Mouse (Mus musculus): ENCODE measurements around the gene Birc7. TPM values are rescaled to one million over a fixed set of nuclear protein-coding genes. Genes with fewer than 3 reads are reported as not detected.

Gene Birc7
- polyA plus RNA-seq, 1 experiment, result 0.23 TPM

DNA sequence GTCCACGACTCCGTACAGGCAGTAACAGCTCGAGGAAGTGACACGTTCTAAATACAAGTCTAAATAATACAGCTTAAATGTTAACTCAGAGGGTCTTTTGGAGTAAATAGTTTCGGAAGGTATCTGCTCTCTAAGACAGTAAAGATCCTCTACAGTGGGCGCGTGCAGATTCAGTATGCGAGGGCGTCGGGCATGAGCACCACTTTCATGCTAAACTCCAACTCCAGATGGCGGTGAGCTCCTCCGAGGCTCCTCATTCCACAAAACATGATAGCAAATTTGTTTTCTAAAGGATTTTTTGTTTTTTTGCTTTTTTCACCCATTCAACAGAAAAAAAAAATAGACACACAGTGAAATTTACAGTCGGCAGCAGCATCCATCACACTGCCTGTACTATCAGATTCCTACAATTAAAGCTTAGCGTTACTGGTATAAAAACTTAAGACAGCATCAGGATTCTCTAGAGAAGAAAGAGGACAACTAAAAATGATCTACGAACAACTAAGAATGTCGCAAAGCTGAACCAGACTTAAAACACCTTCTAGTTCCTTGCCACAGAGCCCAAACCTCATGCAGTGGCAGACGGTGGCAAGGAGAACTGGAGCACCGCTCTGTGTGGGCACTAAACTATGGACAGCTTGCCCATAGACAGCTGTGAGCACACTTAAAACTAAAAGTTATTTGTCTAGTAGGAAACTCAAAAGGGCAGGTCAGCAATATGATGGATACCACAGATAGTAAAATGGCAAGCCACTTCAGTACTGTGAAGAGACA lies 24.2 kb upstream of the Birc7 start:
- TF ChIP-seq CTCF (IDR thresholded peaks at IDR 0.05; ENCODE audit: extremely low read depth, insufficient read depth, low read length) (no peak), POLR2A (IDR thresholded peaks at IDR 0.05; ENCODE audit: extremely low read depth, insufficient read depth, low read length) (no peak)
- Histone ChIP-seq H3K4me3 (ENCODE audit: insufficient read depth, low read length) (no peak overlapping the region), H3K27ac (ENCODE audit: insufficient read depth, low read length) (no peak overlapping the region), H3K4me1 (ENCODE audit: control insufficient read depth, insufficient read depth, low read length) (peaks cover 10% of the 10 kb centered on the region)

DNA sequence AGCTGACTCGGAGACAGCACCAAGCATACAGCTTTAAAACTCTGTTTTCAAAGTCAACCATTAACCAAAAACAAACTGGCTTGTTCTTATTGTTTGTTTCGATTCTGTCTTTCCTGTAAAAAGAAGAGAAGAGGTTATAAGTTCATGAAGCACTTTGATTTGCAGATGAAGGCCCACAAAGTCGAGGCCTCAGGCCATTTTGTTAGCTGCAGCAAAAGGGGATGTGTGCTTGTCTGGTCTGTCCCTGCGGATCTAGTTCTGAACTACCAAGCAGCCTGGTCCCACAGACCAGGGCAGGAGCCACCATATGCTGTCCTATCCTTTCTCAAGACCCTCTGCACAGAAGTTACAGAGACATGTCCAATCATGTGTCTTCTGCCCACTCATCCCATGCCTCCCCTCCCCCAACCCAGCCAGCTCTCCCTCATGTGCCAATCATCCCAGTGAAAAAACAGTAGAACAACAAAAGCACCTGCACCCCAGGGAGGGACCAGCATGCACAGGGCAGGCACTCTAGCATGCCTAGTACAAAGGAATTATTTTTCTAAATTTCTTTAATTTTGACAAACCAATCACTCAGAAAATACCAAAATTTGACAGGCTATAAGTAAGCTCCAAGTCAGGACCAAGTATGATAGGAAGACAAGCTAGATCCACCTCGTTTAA lies 23.1 kb upstream of the Birc7 start:
- no peak for TF ChIP-seq POLR2A (IDR thresholded peaks at IDR 0.05; ENCODE audit: extremely low read depth, insufficient read depth, low read length)
- TF ChIP-seq CTCF (IDR thresholded peaks at IDR 0.05; ENCODE audit: extremely low read depth, insufficient read depth, low read length), result no peak
- Histone ChIP-seq H3K4me3 (ENCODE audit: insufficient read depth, low read length) (no peak overlapping the region), H3K27ac (ENCODE audit: insufficient read depth, low read length) (no peak overlapping the region), H3K4me1 (ENCODE audit: control insufficient read depth, insufficient read depth, low read length) (peaks cover 15% of the 10 kb centered on the region)

DNA sequence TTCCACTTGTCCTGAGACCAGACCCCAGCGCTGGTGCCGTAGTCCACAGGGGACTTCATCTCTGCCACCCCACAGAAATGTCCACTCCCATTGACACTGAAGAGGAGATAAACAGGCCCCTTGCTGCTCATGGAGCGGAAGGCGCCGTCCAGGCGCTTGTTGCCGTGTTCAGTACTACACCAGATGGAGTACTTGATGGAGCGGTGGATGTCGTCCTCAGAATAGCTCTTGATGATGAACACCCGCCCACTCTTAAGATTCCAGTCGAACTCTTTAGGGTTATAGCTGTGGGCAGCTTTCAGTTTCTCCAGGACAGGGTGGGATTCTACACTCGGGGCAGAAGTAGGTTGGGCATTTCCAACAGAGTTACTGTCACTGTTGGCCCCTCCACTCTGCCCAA lies 17.9 kb upstream of the Birc7 start:
- no peak overlapping the region for H3K4me3 ChIP-seq (ENCODE audit: insufficient read depth, low read length)
- no peak for TF ChIP-seq POLR2A (IDR thresholded peaks at IDR 0.05; ENCODE audit: extremely low read depth, insufficient read depth, low read length)
- no peak for TF ChIP-seq CTCF (IDR thresholded peaks at IDR 0.05; ENCODE audit: extremely low read depth, insufficient read depth, low read length)
- H3K4me1 ChIP-seq (ENCODE audit: control insufficient read depth, insufficient read depth, low read length), result peaks cover 12% of the 10 kb centered on the region
- no peak overlapping the region for H3K27ac ChIP-seq (ENCODE audit: insufficient read depth, low read length)

DNA sequence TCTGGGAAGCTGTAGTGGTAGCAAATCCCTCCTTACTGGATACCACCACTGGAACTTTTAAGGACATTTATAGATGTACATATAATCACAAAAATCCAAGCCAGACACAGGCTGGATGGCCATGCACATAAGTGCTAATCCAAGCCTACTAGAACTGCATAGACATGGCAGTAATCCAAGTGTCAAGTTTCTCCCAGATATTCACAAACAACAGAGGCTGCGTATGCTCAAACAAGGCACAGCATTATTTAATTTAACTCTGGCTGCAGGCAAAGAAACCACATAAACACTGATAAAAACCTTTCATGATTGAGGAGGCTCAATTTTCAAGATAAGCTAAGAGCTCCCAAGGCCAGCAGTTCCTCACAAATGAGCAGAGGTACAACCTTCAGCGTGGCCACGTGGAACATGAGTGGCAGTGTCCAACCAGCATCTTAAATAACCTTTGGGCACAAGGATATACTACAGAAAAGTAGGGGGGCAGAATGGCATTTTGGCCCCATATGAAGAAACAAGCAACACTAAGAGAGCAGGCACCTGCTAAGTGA lies 12.9 kb upstream of the Birc7 start:
- no peak for TF ChIP-seq POLR2A (IDR thresholded peaks at IDR 0.05; ENCODE audit: extremely low read depth, insufficient read depth, low read length)
- no peak for TF ChIP-seq CTCF (IDR thresholded peaks at IDR 0.05; ENCODE audit: extremely low read depth, insufficient read depth, low read length)
- Histone ChIP-seq H3K4me1 (ENCODE audit: control insufficient read depth, insufficient read depth, low read length) (peaks cover 7% of the 10 kb centered on the region), H3K27ac (ENCODE audit: insufficient read depth, low read length) (no peak overlapping the region)

DNA sequence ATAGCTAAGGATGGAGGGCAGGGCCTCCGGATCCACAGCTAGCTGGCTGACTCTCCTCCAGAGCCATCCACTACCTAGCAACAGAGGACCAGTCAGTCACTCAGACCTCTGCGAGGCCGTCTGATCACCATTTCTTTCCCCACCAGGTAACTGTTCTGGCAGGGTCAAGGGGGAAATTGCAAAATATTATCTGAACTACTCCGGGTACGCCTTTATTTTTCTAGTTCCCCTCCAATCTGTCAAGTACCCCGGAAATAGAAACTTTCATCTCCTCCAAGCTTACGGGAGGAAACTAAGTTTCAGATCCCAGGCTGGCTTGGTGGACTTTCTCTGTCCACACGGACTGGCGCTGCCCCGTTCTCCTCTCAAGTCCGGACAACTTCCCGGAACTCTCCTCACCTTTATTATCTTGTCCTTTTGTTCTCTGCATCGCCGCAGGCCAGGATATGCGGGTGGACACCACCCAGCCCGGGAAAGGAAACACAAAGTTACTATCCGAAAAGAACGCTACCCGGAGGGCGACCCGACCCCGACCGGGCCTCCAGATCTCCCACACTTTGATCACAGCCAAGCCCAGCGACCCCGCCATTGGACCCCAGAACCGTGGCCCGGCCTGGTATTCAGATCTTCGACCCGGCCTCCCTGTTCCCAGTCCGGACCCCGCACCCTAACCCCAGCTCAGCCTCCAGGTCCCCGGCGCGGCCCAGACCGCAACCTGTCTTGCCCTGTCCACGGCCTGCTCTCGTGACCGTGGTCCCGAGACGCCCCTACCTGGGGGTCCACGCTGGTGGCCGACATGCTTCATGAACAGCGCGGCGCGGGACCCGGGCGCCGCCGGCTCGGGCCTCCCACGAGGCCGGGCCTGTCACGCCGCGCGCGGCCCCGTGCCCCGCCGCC lies 8.7 kb upstream of the Birc7 start:
- H3K4me3 ChIP-seq (ENCODE audit: insufficient read depth, low read length), result peak overlapping the region; percentile 96
- TF ChIP-seq POLR2A (IDR thresholded peaks at IDR 0.05; ENCODE audit: extremely low read depth, insufficient read depth, low read length), result no peak
- TF ChIP-seq CTCF (IDR thresholded peaks at IDR 0.05; ENCODE audit: extremely low read depth, insufficient read depth, low read length), result no peak
- no peak overlapping the region for H3K27ac ChIP-seq (ENCODE audit: insufficient read depth, low read length)
- 0 out of 2 replicates have a peak, but pooled peaks cover 5% of the 10 kb centered on the region for H3K4me1 ChIP-seq (ENCODE audit: control insufficient read depth, insufficient read depth, low read length)

More for the DNA sequence above, 12.9 kb upstream of the Birc7 start:
- no peak overlapping the region for H3K4me3 ChIP-seq (ENCODE audit: insufficient read depth, low read length)

DNA sequence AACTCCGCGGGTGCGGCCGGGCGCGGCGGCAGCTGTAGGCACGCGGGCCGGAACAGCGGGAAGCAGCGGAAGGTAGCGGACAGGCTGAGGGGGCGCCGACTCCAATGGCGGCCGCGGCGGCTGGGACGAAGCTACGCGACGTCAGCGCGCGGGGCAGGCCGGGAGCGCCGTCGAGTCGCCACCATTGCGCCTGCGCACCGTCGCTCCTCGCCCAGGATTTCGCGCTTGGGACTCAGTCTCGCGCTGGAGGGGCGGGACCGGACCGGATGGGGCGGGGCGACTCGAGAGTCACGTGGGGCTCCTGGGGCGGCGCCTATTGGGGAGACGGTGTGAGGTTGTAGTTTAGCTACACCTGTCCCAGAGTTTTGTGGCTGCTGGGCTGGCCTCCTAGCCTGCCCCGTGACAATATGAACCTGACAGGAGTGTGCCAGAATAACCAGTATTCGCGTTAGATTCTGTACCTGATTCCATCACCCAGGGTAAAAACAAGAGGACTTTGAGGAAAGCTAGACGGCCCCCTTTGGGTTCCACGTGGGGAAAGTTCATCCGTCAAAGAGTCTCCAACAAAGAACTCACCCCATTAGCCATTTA lies 7.9 kb upstream of the Birc7 start, which contains the start of gene Ythdf1:
Gene Ythdf1 (minus strand): TSS at position 140 of the 591 bp plus-strand sequence.
- Histone ChIP-seq H3K4me3 (ENCODE audit: insufficient read depth, low read length) (peak within 1 kb of the TSS; percentile 96), H3K4me1 (ENCODE audit: control insufficient read depth, insufficient read depth, low read length) (0 out of 2 replicates have a peak, but pooled peaks cover 5% of the 10 kb centered on the region), H3K27ac (ENCODE audit: insufficient read depth, low read length) (no peak within 1 kb of the TSS)
- TF ChIP-seq CTCF (IDR thresholded peaks at IDR 0.05; ENCODE audit: extremely low read depth, insufficient read depth, low read length) (no peak), POLR2A (IDR thresholded peaks at IDR 0.05; ENCODE audit: extremely low read depth, insufficient read depth, low read length) (peak; percentile 55; the same call in 1 of the 2 replicates)

DNA sequence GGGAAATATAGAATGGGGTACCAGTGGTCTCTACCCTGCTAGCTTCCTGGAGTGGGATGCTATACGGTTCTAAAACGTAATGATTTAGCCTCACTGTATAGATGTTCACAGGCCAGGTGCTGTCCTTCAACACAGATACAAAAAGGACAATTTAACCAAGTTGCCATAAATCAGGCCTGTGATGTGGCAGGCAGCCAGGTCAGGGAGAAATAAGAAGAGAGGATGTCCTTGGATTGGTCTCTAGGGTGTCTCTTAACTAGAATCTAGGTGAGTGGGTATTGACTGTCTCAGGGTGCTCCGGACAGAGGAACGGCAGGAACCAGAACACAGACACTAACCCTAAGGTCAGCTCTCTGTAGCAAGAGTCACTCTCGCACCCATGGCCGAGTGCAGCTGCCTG lies 6.1 kb upstream of the Birc7 start:
- H3K27ac ChIP-seq (ENCODE audit: insufficient read depth, low read length), result no peak overlapping the region
- TF ChIP-seq CTCF (IDR thresholded peaks at IDR 0.05; ENCODE audit: extremely low read depth, insufficient read depth, low read length) (no peak), POLR2A (IDR thresholded peaks at IDR 0.05; ENCODE audit: extremely low read depth, insufficient read depth, low read length) (no peak)

DNA sequence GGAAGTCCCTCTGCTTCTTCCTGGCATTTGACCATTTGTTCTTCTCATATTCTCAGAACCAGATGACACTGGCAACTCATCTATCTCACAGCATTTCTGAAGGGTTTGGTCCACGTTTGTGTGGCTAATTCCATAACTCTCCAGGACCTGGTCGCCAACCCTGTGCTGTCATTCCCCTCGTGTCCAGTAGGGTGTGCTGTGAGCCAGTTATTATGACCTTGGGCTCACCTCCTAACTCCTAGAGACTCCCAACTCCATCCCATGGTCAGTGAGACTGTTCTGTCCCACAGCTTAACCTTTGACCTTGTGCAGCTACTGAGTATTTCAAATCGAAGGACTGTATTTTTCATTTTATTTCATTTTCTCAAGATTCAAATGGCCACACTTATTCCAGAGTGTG lies 3.6 kb upstream of the Birc7 start:
- Histone ChIP-seq H3K27ac (ENCODE audit: insufficient read depth, low read length) (no peak overlapping the region), H3K4me1 (ENCODE audit: control insufficient read depth, insufficient read depth, low read length) (no peaks in the 10 kb centered on the region), H3K4me3 (ENCODE audit: insufficient read depth, low read length) (no peak overlapping the region)
- TF ChIP-seq CTCF (IDR thresholded peaks at IDR 0.05; ENCODE audit: extremely low read depth, insufficient read depth, low read length) (peak; percentile 98), POLR2A (IDR thresholded peaks at IDR 0.05; ENCODE audit: extremely low read depth, insufficient read depth, low read length) (no peak)

More for the DNA sequence above, 6.1 kb upstream of the Birc7 start:
- 0 out of 2 replicates have a peak, but pooled peaks cover 3% of the 10 kb centered on the region for H3K4me1 ChIP-seq (ENCODE audit: control insufficient read depth, insufficient read depth, low read length)
- no peak overlapping the region for H3K4me3 ChIP-seq (ENCODE audit: insufficient read depth, low read length)
